Mouse (Mus musculus) limb, embryonic 13.5 days (tissue): ENCODE data around the gene Zfp541. TPM values are rescaled to one million over a fixed set of nuclear protein-coding genes. Genes with fewer than 3 reads are reported as not detected.

Experiments used
- ATAC-seq: fragments of 200-750 bp; cut with Nextera tagmentation; 2 replicates; pipeline ENCODE4 v1.8.0; 2017; ENCODE audit warnings: low read depth, moderate number of reproducible peaks, moderate TSS enrichment; ENCODE audit not compliant: low FRiP score
- H3K27ac ChIP-seq: fragments of 300-500 bp; sonication (generic); 2 replicates; pipeline ENCODE4 v1.5.1; 2015; ENCODE audit warnings: inconsistent platforms, mild to moderate bottlenecking, moderate library complexity
- H3K27me3 ChIP-seq: fragments of 300-500 bp; sonication (generic); 2 replicates; pipeline ENCODE4 v1.6.1; 2015; ENCODE audit warnings: mild to moderate bottlenecking, inconsistent platforms
- H3K36me3 ChIP-seq: fragments of 300-500 bp; sonication (generic); 2 replicates; pipeline ENCODE4 v1.6.1; 2015; ENCODE audit warnings: inconsistent platforms, mild to moderate bottlenecking, moderate library complexity
- H3K4me1 ChIP-seq: fragments of 300-500 bp; sonication (generic); 2 replicates; pipeline ENCODE4 v1.6.1; 2015; ENCODE audit warnings: inconsistent platforms
- H3K4me2 ChIP-seq: fragments of 300-500 bp; sonication (generic); replicated peaks from 2 replicates; pipeline ENCODE4 v1.6.1; 2015; ENCODE audit warnings: inconsistent platforms, mild to moderate bottlenecking, moderate library complexity
- H3K4me3 ChIP-seq: fragments of 300-500 bp; sonication (generic); 2 replicates; pipeline ENCODE4 v1.5.1; 2015; ENCODE audit warnings: moderate library complexity, mild to moderate bottlenecking, inconsistent platforms
- H3K9ac ChIP-seq: fragments of 300-500 bp; sonication (generic); 2 replicates; pipeline ENCODE4 v1.6.1; 2015; ENCODE audit warnings: mild to moderate bottlenecking, inconsistent platforms
- H3K9me3 ChIP-seq: fragments of 300-500 bp; sonication (generic); 2 replicates; pipeline ENCODE4 v1.6.1; 2016; ENCODE audit warnings: inconsistent platforms
- WGBS: fragments of 180-500 bp; shearing (Covaris S2); methylation state at CpG from one replicate; pipeline ENCODE4 v1.1.7; 2015; 5-methylcytosine and 5-hydroxymethylcytosine counted together
- polyA plus RNA-seq: library from polyadenylated mRNA; unstranded; fragments of >200 nt; fragmentation: Nextera tagmentation; extraction: Ambion mirVana; gene quantifications from 2 replicates; pipeline ENCODE4 v1.2.1, GENCODE M21; 2015

Zfp541 gene
- polyA plus RNA-seq, 1 experiment from 2014 or later, result 0.08 TPM

- peaks cover 7% of the 10 kb centered on the region; the same call in 1 of the 2 replicates for H3K9me3 ChIP-seq
- H3K27me3 ChIP-seq, result peaks cover 26% of the 10 kb centered on the region
- no peak overlapping the region for H3K4me2 ChIP-seq
- 26% methylated on average over 5 of the region's 5 CpGs for WGBS
- no peaks in the 10 kb centered on the region for H3K36me3 ChIP-seq
- H3K4me3 ChIP-seq, result no peak overlapping the region
- peaks cover 11% of the 10 kb centered on the region for H3K4me1 ChIP-seq
- H3K27ac ChIP-seq, result no peak overlapping the region
- ATAC-seq, result no peak
- H3K9ac ChIP-seq, result no peak overlapping the region
Measured at GRCm38 (mm10) chr7:16056459-16057135, 5.0 kb upstream of the Zfp541 start.

- Histone ChIP-seq H3K4me3 (no peak overlapping the region), H3K9ac (no peak overlapping the region), H3K36me3 (no peaks in the 10 kb centered on the region), H3K27me3 (peaks cover 31% of the 10 kb centered on the region), H3K9me3 (peaks cover 12% of the 10 kb centered on the region; the same call in 1 of the 2 replicates), H3K4me2 (no peak overlapping the region), H3K4me1 (peaks cover 5% of the 10 kb centered on the region), H3K27ac (no peak overlapping the region)
- ATAC-seq, result no peak
- WGBS, result 55% methylated on average over 2 of the region's 2 CpGs
Measured at GRCm38 (mm10) chr7:16057136-16057534, 4.5 kb upstream of the Zfp541 start.

GRCm38 (mm10) chr7:16062099-16062420 lies 446 bp downstream of the Zfp541 start:
- no peak for ATAC-seq
- Histone ChIP-seq H3K9me3 (peaks cover 12% of the 10 kb centered on the region; the same call in 1 of the 2 replicates), H3K4me1 (no peaks in the 10 kb centered on the region), H3K36me3 (no peaks in the 10 kb centered on the region), H3K4me2 (no peak overlapping the region), H3K27me3 (peaks cover 41% of the 10 kb centered on the region), H3K4me3 (no peak overlapping the region), H3K27ac (no peak overlapping the region), H3K9ac (no peak overlapping the region)
- 62% methylated on average over 15 of the region's 15 CpGs for WGBS

GRCm38 (mm10) chr7:16063490-16063889 lies 1.9 kb downstream of the Zfp541 start:
- no peak for ATAC-seq
- peaks cover 12% of the 10 kb centered on the region; the same call in 1 of the 2 replicates for H3K9me3 ChIP-seq
- H3K27me3 ChIP-seq, result peaks cover 41% of the 10 kb centered on the region
- no peaks in the 10 kb centered on the region for H3K4me1 ChIP-seq
- no peaks in the 10 kb centered on the region for H3K36me3 ChIP-seq
- H3K4me2 ChIP-seq, result no peak overlapping the region
- H3K4me3 ChIP-seq, result no peak overlapping the region
- no peak overlapping the region for H3K9ac ChIP-seq
- H3K27ac ChIP-seq, result no peak overlapping the region
- WGBS, result 36% methylated on average over 4 of the region's 4 CpGs

- no peak for ATAC-seq
- Histone ChIP-seq H3K27ac (no peak overlapping the region), H3K4me3 (no peak overlapping the region), H3K27me3 (peaks cover 4% of the 10 kb centered on the region), H3K9ac (no peak overlapping the region), H3K9me3 (no peaks in the 10 kb centered on the region), H3K4me2 (no peak overlapping the region), H3K4me1 (no peaks in the 10 kb centered on the region), H3K36me3 (no peaks in the 10 kb centered on the region)
Measured at GRCm38 (mm10) chr7:16070846-16071245, 9.2 kb downstream of the Zfp541 start.

GRCm38 (mm10) chr7:16071906-16072305 lies 10.3 kb downstream of the Zfp541 start:
- no peak overlapping the region for H3K4me2 ChIP-seq
- 79% methylated on average over 6 of the region's 6 CpGs for WGBS

GRCm38 (mm10) chr7:16079947-16080346 lies 18.3 kb downstream of the Zfp541 start:
- Histone ChIP-seq H3K4me2 (no peak overlapping the region), H3K4me3 (no peak overlapping the region), H3K27ac (no peak overlapping the region), H3K27me3 (no peaks in the 10 kb centered on the region), H3K9ac (no peak overlapping the region), H3K9me3 (no peaks in the 10 kb centered on the region), H3K4me1 (no peaks in the 10 kb centered on the region), H3K36me3 (no peaks in the 10 kb centered on the region)
- 63% methylated on average over 1 of the region's 1 CpGs for WGBS
- no peak for ATAC-seq

More at GRCm38 (mm10) chr7:16071906-16072305, 10.3 kb downstream of the Zfp541 start:
- no peaks in the 10 kb centered on the region for H3K36me3 ChIP-seq
- H3K4me1 ChIP-seq, result no peaks in the 10 kb centered on the region
- H3K4me3 ChIP-seq, result no peak overlapping the region
- ATAC-seq, result no peak
- H3K27ac ChIP-seq, result no peak overlapping the region
- no peaks in the 10 kb centered on the region for H3K9me3 ChIP-seq
- H3K9ac ChIP-seq, result no peak overlapping the region
- H3K27me3 ChIP-seq, result peaks cover 4% of the 10 kb centered on the region

GRCm38 (mm10) chr7:16080581-16080980 lies 19.0 kb downstream of the Zfp541 start:
- ATAC-seq, result no peak
- H3K4me1 ChIP-seq, result no peaks in the 10 kb centered on the region
- no peak overlapping the region for H3K4me3 ChIP-seq
- H3K27ac ChIP-seq, result no peak overlapping the region
- WGBS, result 67% methylated on average over 4 of the region's 4 CpGs
- no peaks in the 10 kb centered on the region for H3K27me3 ChIP-seq
- H3K4me2 ChIP-seq, result no peak overlapping the region
- H3K9ac ChIP-seq, result no peak overlapping the region
- H3K36me3 ChIP-seq, result no peaks in the 10 kb centered on the region
- H3K9me3 ChIP-seq, result no peaks in the 10 kb centered on the region

GRCm38 (mm10) chr7:16083361-16083760 lies 21.7 kb downstream of the Zfp541 start:
- 68% methylated on average over 4 of the region's 4 CpGs for WGBS
- ATAC-seq, result no peak
- H3K4me3 ChIP-seq, result no peak overlapping the region

GRCm38 (mm10) chr7:16087587-16087986 lies 26.0 kb downstream of the Zfp541 start:
- Histone ChIP-seq H3K4me1 (no peaks in the 10 kb centered on the region), H3K9me3 (no peaks in the 10 kb centered on the region), H3K27me3 (peaks cover 9% of the 10 kb centered on the region; the same call in 1 of the 2 replicates), H3K4me3 (no peak overlapping the region), H3K27ac (no peak overlapping the region), H3K9ac (no peak overlapping the region), H3K4me2 (no peak overlapping the region), H3K36me3 (no peaks in the 10 kb centered on the region)
- ATAC-seq, result no peak
- 72% methylated on average over 2 of the region's 2 CpGs for WGBS

More at GRCm38 (mm10) chr7:16083361-16083760, 21.7 kb downstream of the Zfp541 start:
- H3K9me3 ChIP-seq, result no peaks in the 10 kb centered on the region
- no peak overlapping the region for H3K27ac ChIP-seq
- no peak overlapping the region for H3K9ac ChIP-seq
- no peaks in the 10 kb centered on the region for H3K36me3 ChIP-seq
- H3K4me2 ChIP-seq, result no peak overlapping the region
- H3K4me1 ChIP-seq, result no peaks in the 10 kb centered on the region
- H3K27me3 ChIP-seq, result no peaks in the 10 kb centered on the region

GRCm38 (mm10) chr7:16094592-16094991 lies 33.0 kb downstream of the Zfp541 start:
- no peaks in the 10 kb centered on the region for H3K9me3 ChIP-seq
- no peak overlapping the region for H3K4me3 ChIP-seq
- H3K9ac ChIP-seq, result no peak overlapping the region
- no peak overlapping the region for H3K27ac ChIP-seq
- peaks cover 16% of the 10 kb centered on the region for H3K27me3 ChIP-seq
- H3K36me3 ChIP-seq, result no peaks in the 10 kb centered on the region
- no peak for ATAC-seq
- no peak overlapping the region for H3K4me2 ChIP-seq
- H3K4me1 ChIP-seq, result peaks cover 7% of the 10 kb centered on the region
- WGBS, result 57% methylated on average over 3 of the region's 3 CpGs

GRCm38 (mm10) chr7:16098021-16099017 lies 36.7 kb downstream of the Zfp541 start, which contains the start of gene Napa:
Gene Napa, plus strand, starts transcription at chr7:16098458.
- H3K36me3 ChIP-seq, result peaks cover 23% of the 10 kb centered on the region
- H3K4me2 ChIP-seq, result peak within 1 kb of the TSS; percentile 95
- peaks cover 22% of the 10 kb centered on the region for H3K4me1 ChIP-seq
- no peaks in the 10 kb centered on the region for H3K9me3 ChIP-seq
- peak within 1 kb of the TSS; percentile 99 for H3K9ac ChIP-seq
- peak within 1 kb of the TSS; percentile 93 for H3K4me3 ChIP-seq
- WGBS, result under 1% methylated on average over 68 of the region's 68 CpGs
- peaks cover 7% of the 10 kb centered on the region; the same call in 1 of the 2 replicates for H3K27me3 ChIP-seq
- peak; percentile 99 for ATAC-seq
- H3K27ac ChIP-seq, result peak within 1 kb of the TSS; percentile 79
